Mouse (Mus musculus) stomach, embryonic 16.5 days (tissue): ENCODE measurements around the gene Anapc4. TPM values are rescaled to one million over a fixed set of nuclear protein-coding genes. Genes with fewer than 3 reads are reported as not detected.

ENCODE experiments used
- ATAC-seq: fragments of 200-750 bp; cut with Nextera tagmentation; 2 replicates; pipeline ENCODE4 v1.8.0; 2017; ENCODE audit warnings: moderate number of reproducible peaks, moderate TSS enrichment; ENCODE audit not compliant: insufficient read depth, low FRiP score
- H3K27ac ChIP-seq: fragments of 300-500 bp; sonication (generic); 2 replicates; pipeline ENCODE4 v1.5.1; 2014; ENCODE audit warnings: low read length
- H3K27me3 ChIP-seq: fragments of 300-500 bp; sonication (generic); 2 replicates; pipeline ENCODE4 v1.6.1; 2014; ENCODE audit warnings: low read length, control low read depth, mixed read lengths; ENCODE audit not compliant: control insufficient read depth, insufficient read depth
- H3K36me3 ChIP-seq: fragments of 300-500 bp; sonication (generic); 2 replicates; pipeline ENCODE4 v1.6.1; 2014; ENCODE audit warnings: low read length; ENCODE audit not compliant: control insufficient read depth, insufficient read depth
- H3K4me1 ChIP-seq: fragments of 300-500 bp; sonication (generic); 2 replicates; pipeline ENCODE4 v1.6.1; 2014; ENCODE audit warnings: low read length, control low read depth, mixed read lengths; ENCODE audit not compliant: control insufficient read depth, insufficient read depth
- H3K4me2 ChIP-seq: fragments of 300-500 bp; sonication (generic); 2 replicates; pipeline ENCODE4 v1.6.1; 2014; ENCODE audit warnings: low read depth, low read length, mixed read lengths
- H3K4me3 ChIP-seq: fragments of 300-500 bp; sonication (generic); replicated peaks from 2 replicates; pipeline ENCODE4 v1.5.1; 2014; ENCODE audit warnings: mild to moderate bottlenecking, low read length
- H3K9ac ChIP-seq: fragments of 300-500 bp; sonication (generic); 2 replicates; pipeline ENCODE4 v1.6.1; 2014; ENCODE audit warnings: low read length
- H3K9me3 ChIP-seq: fragments of 300-500 bp; sonication (generic); replicated peaks from 2 replicates; pipeline ENCODE4 v1.6.1; 2016; ENCODE audit warnings: low read length, control low read depth; ENCODE audit not compliant: control insufficient read depth
- WGBS: fragments of 180-500 bp; shearing (Covaris S2); extraction: QIAGEN DNeasy Blood & Tissue Kit; methylation state at CpG from one replicate; pipeline ENCODE4 v1.1.7; 2014; 5-methylcytosine and 5-hydroxymethylcytosine counted together
- polyA plus RNA-seq: library from polyadenylated mRNA; unstranded; fragments of >200 nt; fragmentation: Nextera tagmentation; extraction: Ambion mirVana; gene quantifications from 2 replicates; pipeline ENCODE4 v1.2.1, GENCODE M21; 2015

The Anapc4 gene
- polyA plus RNA-seq, 1 experiment from 2014 or later, result 95.1 TPM

- WGBS, result 88% methylated on average over 8 of the region's 8 CpGs
- no peaks in the 10 kb centered on the region for H3K27me3 ChIP-seq
- H3K4me3 ChIP-seq, result no peak overlapping the region
- peaks cover 41% of the 10 kb centered on the region for H3K36me3 ChIP-seq
- no peaks in the 10 kb centered on the region for H3K9me3 ChIP-seq
- no peak overlapping the region for H3K9ac ChIP-seq
- H3K4me2 ChIP-seq, result no peak overlapping the region
- peaks cover 7% of the 10 kb centered on the region for H3K4me1 ChIP-seq
- H3K27ac ChIP-seq, result no peak overlapping the region
- no peak for ATAC-seq
Measured at GRCm38 (mm10) chr5:52864446-52864845, 30.6 kb downstream of the Anapc4 start.

DNA sequence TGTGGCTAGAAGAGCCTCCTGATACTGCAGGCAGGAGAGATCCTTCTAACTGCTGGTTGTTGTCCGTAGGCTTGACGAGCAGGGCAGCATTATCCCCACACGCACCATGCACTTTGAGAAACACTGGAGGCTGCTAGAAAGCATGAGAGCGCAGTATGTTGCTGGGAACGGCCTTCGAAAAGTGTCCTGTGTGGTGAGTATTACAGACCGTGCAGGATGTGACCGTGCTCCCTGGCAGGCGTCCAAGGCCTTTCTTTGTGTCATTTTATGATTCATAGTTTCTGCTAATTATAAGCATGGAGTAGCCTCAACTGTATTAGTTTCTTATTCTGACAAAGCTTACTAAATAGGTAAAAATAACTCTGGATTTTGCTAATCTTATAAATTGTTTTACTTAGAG lies 32.0 kb downstream of the Anapc4 start:
- Histone ChIP-seq H3K9ac (no peak overlapping the region), H3K36me3 (peaks cover 37% of the 10 kb centered on the region), H3K27ac (0 out of 2 replicates have a peak overlapping the region, but pooled peaks have one; percentile 33), H3K9me3 (no peaks in the 10 kb centered on the region), H3K27me3 (no peaks in the 10 kb centered on the region), H3K4me2 (no peak overlapping the region), H3K4me3 (no peak overlapping the region), H3K4me1 (peaks cover 7% of the 10 kb centered on the region)
- ATAC-seq, result peak; percentile 78
- 51% methylated on average over 9 of the region's 9 CpGs for WGBS

DNA sequence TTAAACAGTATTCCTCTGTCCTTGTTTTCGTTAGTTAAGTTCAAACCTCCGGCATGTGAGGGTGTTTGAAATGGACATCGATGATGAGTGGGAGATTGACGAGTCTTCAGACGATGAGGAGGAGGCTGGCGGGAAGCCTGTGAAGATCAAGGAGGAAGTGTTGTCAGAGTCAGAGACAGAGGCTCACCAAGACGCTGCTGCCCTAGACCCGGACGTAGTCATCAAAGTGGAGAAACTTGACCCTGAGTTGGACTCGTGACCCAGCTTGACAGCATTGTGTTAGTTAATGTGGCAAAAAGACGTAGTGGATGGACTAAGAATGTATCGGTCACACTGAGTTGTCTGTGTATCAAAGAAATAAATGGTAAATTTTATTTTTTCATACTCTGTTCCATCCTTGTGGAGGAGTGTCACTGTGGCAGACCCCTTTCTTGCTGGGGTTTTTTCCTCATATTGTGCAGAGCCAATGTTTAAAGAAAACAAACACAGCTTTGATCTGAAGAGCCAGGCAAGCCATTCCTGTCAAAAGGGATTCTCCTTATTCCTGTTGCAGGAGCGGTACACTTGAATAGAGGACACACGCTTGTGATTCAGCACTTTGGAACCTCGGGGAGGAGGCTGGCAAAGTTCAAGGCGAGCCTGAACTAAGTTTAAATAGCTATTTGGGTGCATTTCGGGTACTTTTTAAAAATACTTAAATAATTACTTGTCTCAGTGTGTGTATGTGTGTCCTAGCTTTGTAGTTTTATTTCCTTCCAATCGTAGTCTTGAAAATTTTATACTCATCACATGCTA lies 32.7 kb downstream of the Anapc4 start:
- H3K27me3 ChIP-seq, result no peaks in the 10 kb centered on the region
- ATAC-seq, result no peak
- no peak overlapping the region for H3K4me2 ChIP-seq
- H3K36me3 ChIP-seq, result peaks cover 32% of the 10 kb centered on the region
- H3K9me3 ChIP-seq, result no peaks in the 10 kb centered on the region
- peaks cover 7% of the 10 kb centered on the region for H3K4me1 ChIP-seq
- H3K27ac ChIP-seq, result 0 out of 2 replicates have a peak overlapping the region, but pooled peaks have one; percentile 18
- no peak overlapping the region for H3K4me3 ChIP-seq
- WGBS, result 79% methylated on average over 18 of the region's 18 CpGs
- H3K9ac ChIP-seq, result no peak overlapping the region

DNA sequence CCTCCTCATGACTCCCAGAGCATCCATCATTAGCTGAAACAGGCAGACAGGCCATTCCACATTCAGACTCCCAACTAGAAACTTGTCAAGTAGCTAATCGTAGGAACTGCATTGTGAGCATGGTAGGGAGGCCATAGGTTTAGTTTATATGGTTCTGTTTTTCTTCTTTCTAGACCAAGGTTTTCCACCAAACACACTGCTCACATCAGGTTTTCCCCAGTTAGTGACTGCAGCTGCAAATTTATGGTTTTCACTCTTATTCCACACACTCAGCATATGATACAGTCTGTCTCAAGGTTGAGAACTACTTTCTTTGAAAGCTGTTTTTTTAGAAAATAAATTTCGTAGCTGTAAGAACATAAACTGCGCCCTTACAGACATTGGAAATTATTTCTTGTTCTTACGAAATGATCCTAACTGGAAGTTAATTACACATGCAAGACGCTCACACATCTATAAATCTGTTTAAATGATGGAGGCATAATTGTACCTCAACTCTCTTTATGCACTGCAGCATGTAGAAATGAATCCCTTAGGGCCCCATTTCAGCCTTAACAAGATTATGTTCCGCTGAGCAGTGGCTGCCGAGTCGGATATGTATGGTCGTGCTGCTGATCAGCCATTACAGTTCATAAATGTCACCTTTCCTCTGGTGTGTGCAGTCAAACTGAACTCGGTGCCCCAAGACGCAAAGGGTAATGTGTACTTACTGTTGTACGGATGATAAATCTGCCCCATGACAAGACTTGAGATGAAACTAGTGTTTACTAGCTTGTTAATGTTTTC lies 35.3 kb downstream of the Anapc4 start:
- no peak overlapping the region for H3K4me2 ChIP-seq
- peaks cover 7% of the 10 kb centered on the region for H3K4me1 ChIP-seq
- H3K36me3 ChIP-seq, result peaks cover 22% of the 10 kb centered on the region
- WGBS, result 80% methylated on average over 12 of the region's 12 CpGs
- H3K27ac ChIP-seq, result no peak overlapping the region
- no peak for ATAC-seq
- H3K4me3 ChIP-seq, result no peak overlapping the region
- no peaks in the 10 kb centered on the region for H3K27me3 ChIP-seq
- no peaks in the 10 kb centered on the region for H3K9me3 ChIP-seq
- no peak overlapping the region for H3K9ac ChIP-seq

GRCm38 (mm10) chr5:52871461-52871860 lies 37.6 kb downstream of the Anapc4 start:
- WGBS, result 31% methylated on average over 1 of the region's 1 CpGs

GRCm38 (mm10) chr5:52871986-52872385 lies 38.2 kb downstream of the Anapc4 start:
- no peak for ATAC-seq
- H3K36me3 ChIP-seq, result 0 out of 2 replicates have a peak, but pooled peaks cover 10% of the 10 kb centered on the region
- no peak overlapping the region for H3K4me3 ChIP-seq
- H3K27ac ChIP-seq, result no peak overlapping the region
- no peak overlapping the region for H3K9ac ChIP-seq
- H3K27me3 ChIP-seq, result no peaks in the 10 kb centered on the region
- 93% methylated on average over 13 of the region's 13 CpGs for WGBS
- H3K9me3 ChIP-seq, result no peaks in the 10 kb centered on the region
- H3K4me2 ChIP-seq, result no peak overlapping the region
- H3K4me1 ChIP-seq, result no peaks in the 10 kb centered on the region

More at GRCm38 (mm10) chr5:52871461-52871860, 37.6 kb downstream of the Anapc4 start:
- Histone ChIP-seq H3K4me3 (no peak overlapping the region), H3K36me3 (peaks cover 13% of the 10 kb centered on the region; the same call in 1 of the 2 replicates), H3K27ac (no peak overlapping the region), H3K27me3 (no peaks in the 10 kb centered on the region), H3K9me3 (no peaks in the 10 kb centered on the region), H3K9ac (no peak overlapping the region), H3K4me2 (no peak overlapping the region), H3K4me1 (no peaks in the 10 kb centered on the region)
- ATAC-seq, result no peak

DNA sequence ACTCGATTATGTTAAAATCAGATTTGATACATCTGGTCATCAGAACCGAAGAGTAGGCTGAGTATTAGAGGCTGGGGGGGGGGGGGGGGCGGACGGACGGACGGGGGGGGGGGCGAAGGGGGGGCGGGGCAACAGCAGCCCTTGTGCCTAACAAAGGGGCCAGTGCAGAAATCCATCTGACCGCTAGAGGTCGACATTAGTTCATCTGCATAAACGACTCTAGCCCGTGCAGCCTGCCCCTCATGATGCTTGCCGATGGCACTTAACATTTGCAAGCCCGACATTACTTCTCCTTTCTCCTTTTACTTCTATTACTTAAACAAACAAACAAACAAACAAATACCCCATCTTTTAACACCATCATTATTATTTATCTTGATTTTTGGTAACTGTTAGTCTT lies 45.0 kb downstream of the Anapc4 start:
- Histone ChIP-seq H3K27me3 (no peaks in the 10 kb centered on the region), H3K36me3 (no peaks in the 10 kb centered on the region), H3K9me3 (no peaks in the 10 kb centered on the region), H3K4me1 (no peaks in the 10 kb centered on the region), H3K9ac (no peak overlapping the region), H3K4me3 (no peak overlapping the region), H3K27ac (no peak overlapping the region), H3K4me2 (no peak overlapping the region)
- peak; percentile 63; the same call in 1 of the 2 replicates for ATAC-seq
- WGBS, result 1% methylated on average over 8 of the region's 14 CpGs

GRCm38 (mm10) chr5:52879926-52880325 lies 46.1 kb downstream of the Anapc4 start:
- H3K4me2 ChIP-seq, result no peak overlapping the region
- no peak overlapping the region for H3K9ac ChIP-seq
- no peaks in the 10 kb centered on the region for H3K27me3 ChIP-seq
- H3K36me3 ChIP-seq, result no peaks in the 10 kb centered on the region
- no peak overlapping the region for H3K4me3 ChIP-seq
- no peak overlapping the region for H3K27ac ChIP-seq
- no peaks in the 10 kb centered on the region for H3K9me3 ChIP-seq
- no peaks in the 10 kb centered on the region for H3K4me1 ChIP-seq
- WGBS, result 87% methylated on average over 6 of the region's 6 CpGs
- no peak for ATAC-seq

DNA sequence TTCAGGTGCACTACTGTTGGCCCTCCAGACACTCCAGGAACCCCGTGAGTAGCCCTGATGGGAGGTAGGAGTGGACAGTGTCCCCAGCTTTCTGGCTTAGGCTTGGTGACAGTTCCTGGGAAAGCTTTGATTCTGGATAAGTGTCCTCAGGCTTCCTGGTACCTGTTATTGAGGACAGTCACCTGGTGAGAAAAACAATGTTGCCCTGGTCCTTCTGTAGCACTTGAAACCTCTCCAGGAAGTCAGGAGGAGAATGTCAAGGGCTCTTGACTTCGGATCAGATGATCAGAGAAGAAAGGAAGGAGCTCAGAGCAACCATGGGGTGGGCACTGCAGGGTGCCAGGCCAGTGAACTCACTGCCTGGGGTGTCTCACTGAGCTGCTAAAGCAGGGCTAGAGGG lies 48.6 kb downstream of the Anapc4 start:
- no peak for ATAC-seq

More for the DNA sequence above, 48.6 kb downstream of the Anapc4 start:
- Histone ChIP-seq H3K4me2 (no peak overlapping the region), H3K4me3 (no peak overlapping the region), H3K9me3 (no peaks in the 10 kb centered on the region), H3K27ac (no peak overlapping the region), H3K27me3 (no peaks in the 10 kb centered on the region), H3K36me3 (no peaks in the 10 kb centered on the region), H3K4me1 (no peaks in the 10 kb centered on the region), H3K9ac (no peak overlapping the region)
- WGBS, result 33% methylated on average over 2 of the region's 2 CpGs
